Mouse (Mus musculus): ENCODE results near the gene Vsig10.

Vsig10 gene

DNA sequence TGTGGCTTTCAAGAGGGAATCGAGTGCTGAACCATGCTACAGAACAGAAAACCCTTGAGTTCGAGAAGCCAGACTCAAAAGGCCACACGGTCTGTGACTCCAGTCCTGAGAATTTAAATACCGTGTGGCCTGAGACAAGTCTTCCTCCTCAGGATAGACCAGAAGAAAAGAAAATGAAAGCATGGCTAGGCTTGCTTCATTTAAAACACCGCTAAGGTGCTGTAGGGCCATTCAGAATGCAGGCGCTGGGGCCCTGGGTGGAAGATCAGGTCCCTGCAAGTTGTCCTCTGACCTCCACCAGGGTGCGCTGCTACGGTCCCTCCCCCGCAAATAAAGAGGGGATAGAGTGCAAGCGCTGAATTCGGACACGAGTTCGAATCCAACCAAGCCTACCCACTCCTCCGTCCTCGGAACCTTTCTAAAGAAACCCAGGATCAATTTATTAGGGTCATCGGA lies 69.4 kb downstream of the Vsig10 start:
- peak; percentile 59 for DNase-seq

- DNase-seq, result peak; percentile 87
Observed at GRCm38 (mm10) chr5:117388877-117389276, 70.0 kb downstream of the Vsig10 start, which contains the start of gene Rfc5. Gene Rfc5, minus strand, starts transcription at chr5:117389047.

GRCm38 (mm10) chr5:117390895-117391294 lies 72.0 kb downstream of the Vsig10 start:
- DNase-seq, result no peak

- no peak for DNase-seq
Observed at GRCm38 (mm10) chr5:117395834-117396233, 77.0 kb downstream of the Vsig10 start.

GRCm38 (mm10) chr5:117396596-117397014 lies 77.7 kb downstream of the Vsig10 start:
- no peak for DNase-seq

DNA sequence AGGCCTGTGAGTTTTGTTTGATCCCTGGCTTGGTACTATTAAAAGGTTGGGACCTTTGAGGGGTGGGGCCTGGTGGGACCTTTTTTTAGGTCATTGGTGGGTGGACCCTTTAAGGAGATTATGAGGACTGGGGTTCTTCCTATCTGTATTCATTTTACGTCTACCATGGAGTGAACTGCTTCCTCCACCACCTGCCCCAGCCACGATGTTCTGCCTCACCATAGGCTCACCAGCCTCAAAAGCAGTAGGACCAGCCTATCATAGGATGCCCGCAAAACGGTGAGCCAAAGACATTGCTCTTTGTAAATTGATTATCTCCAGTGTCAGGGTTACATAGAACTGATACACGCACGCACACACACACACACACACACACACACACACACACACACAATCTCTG lies 78.5 kb downstream of the Vsig10 start:
- DNase-seq, result no peak

DNA sequence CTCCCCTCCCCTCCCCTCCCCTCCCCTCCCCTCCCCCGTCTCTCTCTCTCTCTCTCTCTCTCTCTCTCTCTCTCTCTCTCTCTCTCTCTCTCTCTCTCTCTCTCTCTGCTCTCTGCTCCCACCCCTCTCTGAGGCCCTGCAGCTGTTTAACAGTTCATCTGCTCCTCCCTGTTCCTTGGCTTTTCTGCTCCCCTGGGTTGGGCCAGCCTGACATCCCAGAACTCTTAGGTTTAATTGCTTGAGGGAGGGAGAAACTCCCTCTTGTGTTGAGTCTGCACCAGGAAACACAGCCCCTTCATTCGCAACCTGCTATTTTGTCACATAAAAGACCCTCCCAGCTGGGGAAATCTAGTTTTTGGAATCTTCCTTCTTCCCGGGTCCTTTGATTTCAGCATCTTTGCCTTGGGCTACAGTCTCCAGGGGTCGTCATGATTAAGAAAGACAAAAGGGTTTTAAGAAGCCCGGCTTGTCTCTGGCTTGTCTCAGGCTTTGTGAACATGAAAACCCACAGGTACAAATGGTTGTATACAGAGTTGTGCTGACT lies 79.2 kb downstream of the Vsig10 start:
- no peak for DNase-seq

DNA sequence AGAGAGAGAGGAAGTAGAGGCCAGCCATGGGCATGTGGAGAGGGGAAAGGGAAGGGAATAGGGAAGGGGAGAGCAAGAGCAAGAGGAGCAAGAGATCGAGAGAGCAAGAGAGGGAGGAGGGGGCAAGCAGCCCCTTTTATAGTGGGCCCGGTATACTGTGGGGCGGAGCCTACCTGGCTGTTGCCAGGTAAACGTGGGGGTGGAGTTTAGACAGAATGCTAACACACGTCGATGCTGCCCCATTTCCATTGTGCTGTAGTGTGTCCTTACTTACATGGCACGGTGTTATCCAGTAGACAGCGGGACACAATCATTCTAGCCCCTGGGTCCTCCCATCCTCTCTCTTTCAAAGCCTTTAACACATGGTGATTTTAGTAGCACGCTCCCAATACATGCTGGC lies 80.4 kb downstream of the Vsig10 start:
- no peak for DNase-seq

DNA sequence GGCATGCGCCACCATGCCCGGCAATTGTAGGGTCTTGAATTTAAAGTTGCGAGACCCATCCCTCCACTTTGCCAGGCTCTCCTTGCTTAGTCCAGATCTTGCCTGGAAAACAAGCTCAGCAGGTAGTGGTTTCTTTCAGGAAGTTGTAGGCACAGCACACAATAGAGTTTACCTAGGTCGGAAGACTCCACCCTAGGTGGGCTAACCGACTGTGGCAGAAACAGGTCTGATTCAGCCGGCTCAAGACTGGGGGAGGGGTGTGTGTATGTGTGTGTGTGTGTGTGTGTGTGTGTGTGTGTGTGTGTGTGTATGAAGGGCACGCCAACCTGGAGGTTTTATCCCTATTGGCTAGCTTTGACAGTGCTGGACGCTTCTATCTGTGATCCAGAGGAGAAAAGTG lies 84.7 kb downstream of the Vsig10 start:
- DNase-seq, result no peak
